Mouse (Mus musculus) neural tube, embryonic 13.5 days (tissue): ENCODE data around the gene Myo9a. TPM values are rescaled to one million over a fixed set of nuclear protein-coding genes. Genes with fewer than 3 reads are reported as not detected.
"Not testable (repeated sequence)": the region's sequence is repeated elsewhere in the genome, so short reads cannot be mapped to it uniquely, and the experiment has no call there.

ENCODE experiments used
- ATAC-seq: fragments of 200-750 bp; cut with Nextera tagmentation; 2 replicates; pipeline ENCODE4 v1.8.0; 2017; ENCODE audit warnings: low read depth, mild to moderate bottlenecking, moderate TSS enrichment, moderate library complexity
- H3K27ac ChIP-seq: fragments of 300-500 bp; sonication (generic); replicated peaks from 2 replicates; pipeline ENCODE4 v1.5.1; 2015; ENCODE audit warnings: moderate library complexity, mild to moderate bottlenecking, inconsistent platforms
- H3K27me3 ChIP-seq: fragments of 300-500 bp; sonication (generic); 2 replicates; pipeline ENCODE4 v1.6.1; 2015; ENCODE audit warnings: mild to moderate bottlenecking, inconsistent platforms
- H3K36me3 ChIP-seq: fragments of 300-500 bp; sonication (generic); 2 replicates; pipeline ENCODE4 v1.6.1; 2015; ENCODE audit warnings: mild to moderate bottlenecking, inconsistent platforms
- H3K4me1 ChIP-seq: fragments of 300-500 bp; sonication (generic); replicated peaks from 2 replicates; pipeline ENCODE4 v1.6.1; 2015; ENCODE audit warnings: inconsistent platforms
- H3K4me2 ChIP-seq: fragments of 300-500 bp; sonication (generic); 2 replicates; pipeline ENCODE4 v1.6.1; 2015; ENCODE audit warnings: inconsistent platforms, mild to moderate bottlenecking, moderate library complexity
- H3K4me3 ChIP-seq: fragments of 300-500 bp; sonication (generic); 2 replicates; pipeline ENCODE4 v1.5.1; 2015; ENCODE audit warnings: mild to moderate bottlenecking, inconsistent platforms
- H3K9ac ChIP-seq: fragments of 300-500 bp; sonication (generic); 2 replicates; pipeline ENCODE4 v1.6.1; 2015; ENCODE audit warnings: moderate library complexity, mild to moderate bottlenecking, inconsistent platforms
- H3K9me3 ChIP-seq: fragments of 300-500 bp; sonication (generic); 2 replicates; pipeline ENCODE4 v1.6.1; 2016; ENCODE audit warnings: inconsistent platforms
- WGBS: fragments of 180-500 bp; shearing (Covaris S2); methylation state at CpG from one replicate; pipeline ENCODE4 v1.1.7; 2015; 5-methylcytosine and 5-hydroxymethylcytosine counted together
- polyA plus RNA-seq: library from polyadenylated mRNA; unstranded; fragments of >200 nt; fragmentation: Nextera tagmentation; extraction: Ambion mirVana; gene quantifications from 2 replicates; pipeline ENCODE4 v1.2.1, GENCODE M21; 2015

Gene Myo9a
- polyA plus RNA-seq, 1 experiment from 2014 or later: 23.4 TPM

DNA sequence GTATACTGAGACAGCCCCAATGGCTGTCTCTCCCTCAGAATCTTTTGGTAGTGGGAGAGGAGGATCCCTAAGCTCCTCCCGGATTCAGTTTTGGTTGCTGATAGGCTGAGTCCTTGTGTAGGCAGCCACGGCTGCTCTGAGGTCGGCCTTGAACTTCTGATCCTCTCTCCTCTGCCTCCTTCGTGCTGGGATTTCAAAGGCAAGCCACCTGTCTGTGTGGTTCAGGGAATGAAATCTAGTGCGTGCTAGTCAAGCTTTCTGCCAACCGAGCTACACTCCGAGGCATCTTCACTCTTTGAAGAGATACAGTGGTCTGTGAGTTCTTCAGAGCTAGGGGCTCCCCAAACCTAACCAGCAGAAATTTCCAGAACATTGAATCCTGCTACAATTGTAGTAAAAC lies 202.9 kb downstream of the Myo9a start:
- 89% methylated on average over 7 of the region's 7 CpGs for WGBS
- H3K4me2 ChIP-seq: no peak overlapping the region

DNA sequence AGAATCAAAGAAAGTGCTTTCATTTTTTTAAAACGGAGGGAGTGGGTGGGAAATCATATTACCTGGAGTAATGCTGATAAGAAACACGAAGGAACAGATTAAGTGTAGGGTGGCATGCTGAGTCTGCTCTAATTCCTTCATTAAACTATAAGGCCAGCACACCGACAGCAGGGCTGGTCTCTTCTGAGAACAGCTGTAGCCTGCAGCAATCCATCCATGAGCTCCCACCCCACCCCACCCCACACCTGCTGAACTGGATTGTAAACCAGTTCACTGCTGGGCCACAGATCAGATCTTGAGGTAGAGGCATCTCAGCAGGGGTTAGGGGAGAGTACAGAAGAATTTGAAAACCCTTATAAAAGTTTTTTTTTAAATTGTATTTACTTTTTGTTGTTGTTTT lies 204.5 kb downstream of the Myo9a start:
- no peak overlapping the region for H3K4me2 ChIP-seq
- no peak for ATAC-seq
- no peak overlapping the region for H3K27ac ChIP-seq
- H3K27me3 ChIP-seq: no peaks in the 10 kb centered on the region
- H3K4me1 ChIP-seq: peaks cover 5% of the 10 kb centered on the region; the same call in 1 of the 2 replicates
- no peak overlapping the region for H3K4me3 ChIP-seq
- no peaks in the 10 kb centered on the region for H3K36me3 ChIP-seq
- no peaks in the 10 kb centered on the region for H3K9me3 ChIP-seq
- no peak overlapping the region for H3K9ac ChIP-seq
- 50% methylated on average over 3 of the region's 3 CpGs for WGBS

More for the DNA sequence above, 202.9 kb downstream of the Myo9a start:
- Histone ChIP-seq H3K9me3 (no peaks in the 10 kb centered on the region), H3K27ac (no peak overlapping the region), H3K27me3 (no peaks in the 10 kb centered on the region), H3K36me3 (no peaks in the 10 kb centered on the region), H3K4me1 (0 out of 2 replicates have a peak, but pooled peaks cover 5% of the 10 kb centered on the region), H3K4me3 (no peak overlapping the region), H3K9ac (no peak overlapping the region)
- no peak for ATAC-seq

DNA sequence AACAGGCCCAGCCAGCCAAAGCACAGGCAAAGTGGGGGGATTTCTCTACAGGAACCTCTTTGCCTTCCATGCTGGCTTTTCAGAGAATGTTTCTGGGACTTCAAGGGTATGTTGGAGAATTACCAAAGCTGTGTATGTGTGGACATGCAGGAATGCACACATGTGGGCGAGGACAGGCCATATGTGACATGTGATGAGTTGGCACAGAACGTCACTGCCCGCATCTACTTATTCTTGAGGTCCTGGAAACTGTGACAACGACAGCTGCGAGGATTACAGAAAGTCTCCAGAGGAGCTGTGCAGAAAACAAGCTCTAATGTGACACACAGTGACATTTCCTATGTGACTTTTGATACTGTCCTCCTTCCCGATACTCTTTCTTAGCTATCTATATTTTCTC lies 205.0 kb downstream of the Myo9a start:
- Histone ChIP-seq H3K27ac (no peak overlapping the region), H3K9me3 (no peaks in the 10 kb centered on the region), H3K4me1 (peaks cover 5% of the 10 kb centered on the region; the same call in 1 of the 2 replicates), H3K27me3 (no peaks in the 10 kb centered on the region), H3K4me3 (no peak overlapping the region), H3K36me3 (no peaks in the 10 kb centered on the region), H3K9ac (no peak overlapping the region), H3K4me2 (no peak overlapping the region)
- 72% methylated on average over 6 of the region's 6 CpGs for WGBS
- ATAC-seq: no peak

DNA sequence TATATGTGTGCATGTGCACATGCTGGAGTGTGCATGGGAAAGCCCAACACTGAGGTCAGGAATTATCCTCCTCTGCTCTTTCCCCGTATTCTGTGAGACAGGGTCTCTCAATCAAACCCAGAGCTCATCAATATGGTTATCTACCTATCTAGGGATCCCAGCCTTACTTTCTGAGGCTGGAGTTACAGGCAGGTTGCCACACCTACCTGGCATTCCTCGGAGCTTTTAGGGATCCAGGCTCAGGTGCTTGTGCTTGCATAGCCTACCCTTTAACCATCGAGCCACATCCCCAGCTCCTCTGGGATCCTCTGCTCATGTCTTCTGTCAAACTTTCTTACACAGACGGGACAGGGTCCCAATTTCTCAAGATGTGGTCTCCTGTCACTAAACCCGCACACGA lies 205.8 kb downstream of the Myo9a start:
- WGBS: 43% methylated on average over 6 of the region's 6 CpGs
- Histone ChIP-seq H3K4me3 (no peak overlapping the region), H3K27ac (no peak overlapping the region), H3K9me3 (no peaks in the 10 kb centered on the region), H3K4me1 (peaks cover 12% of the 10 kb centered on the region), H3K27me3 (no peaks in the 10 kb centered on the region), H3K4me2 (no peak overlapping the region), H3K9ac (no peak overlapping the region; the same call in 1 of the 2 replicates), H3K36me3 (no peaks in the 10 kb centered on the region)
- ATAC-seq: no peak

DNA sequence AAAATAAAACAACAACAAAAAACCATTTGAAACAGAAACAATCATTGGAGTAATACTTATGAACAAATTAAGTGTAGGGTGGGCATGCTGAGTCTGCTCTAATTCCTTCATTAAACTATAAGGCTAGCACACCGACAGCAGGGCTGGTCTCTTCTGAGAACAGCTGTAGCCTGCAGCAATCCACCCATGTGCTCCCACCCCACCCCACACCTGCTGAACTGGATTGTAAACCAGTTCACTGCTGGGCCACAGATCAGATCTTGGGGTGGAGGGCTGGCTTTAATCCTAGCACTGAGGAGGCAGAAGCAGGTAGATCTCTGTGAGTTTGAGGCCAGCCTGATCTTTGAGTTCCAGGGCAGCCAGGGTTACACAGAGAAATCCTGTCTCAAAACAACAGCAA lies 207.4 kb downstream of the Myo9a start:
- H3K4me2 ChIP-seq, H3K9me3 ChIP-seq, H3K36me3 ChIP-seq, H3K27me3 ChIP-seq, H3K9ac ChIP-seq, H3K4me3 ChIP-seq, H3K27ac ChIP-seq, ATAC-seq: not testable (repeated sequence)
- H3K4me1 ChIP-seq: peaks cover 19% of the 10 kb centered on the region
- WGBS: 37% methylated on average over 1 of the region's 1 CpGs

DNA sequence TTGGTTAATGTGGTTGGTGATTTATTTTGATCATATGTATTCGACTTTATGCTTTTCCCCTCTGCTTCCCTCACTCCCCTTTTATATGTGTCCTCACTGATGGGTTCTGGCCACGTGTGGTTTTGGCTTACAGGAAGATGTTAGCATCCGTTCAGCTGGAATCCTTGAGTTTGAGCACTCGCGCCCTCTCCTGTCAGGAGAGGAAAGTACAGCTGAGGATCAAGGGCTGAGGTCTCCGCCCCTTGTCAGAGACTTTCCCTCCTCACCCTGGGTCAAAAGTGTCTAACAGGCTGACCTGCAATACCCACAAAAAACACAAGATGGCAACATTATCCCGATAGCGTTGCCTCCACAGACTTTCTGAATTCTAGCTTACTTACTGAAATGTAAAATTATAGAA lies 208.6 kb downstream of the Myo9a start:
- Histone ChIP-seq H3K9me3 (no peaks in the 10 kb centered on the region), H3K9ac (no peak overlapping the region), H3K4me3 (no peak overlapping the region), H3K27ac (no peak overlapping the region), H3K4me1 (peaks cover 20% of the 10 kb centered on the region), H3K27me3 (no peaks in the 10 kb centered on the region), H3K4me2 (no peak overlapping the region), H3K36me3 (no peaks in the 10 kb centered on the region)
- WGBS: 4% methylated on average over 8 of the region's 8 CpGs
- ATAC-seq: peak; percentile 51; the same call in 1 of the 2 replicates

DNA sequence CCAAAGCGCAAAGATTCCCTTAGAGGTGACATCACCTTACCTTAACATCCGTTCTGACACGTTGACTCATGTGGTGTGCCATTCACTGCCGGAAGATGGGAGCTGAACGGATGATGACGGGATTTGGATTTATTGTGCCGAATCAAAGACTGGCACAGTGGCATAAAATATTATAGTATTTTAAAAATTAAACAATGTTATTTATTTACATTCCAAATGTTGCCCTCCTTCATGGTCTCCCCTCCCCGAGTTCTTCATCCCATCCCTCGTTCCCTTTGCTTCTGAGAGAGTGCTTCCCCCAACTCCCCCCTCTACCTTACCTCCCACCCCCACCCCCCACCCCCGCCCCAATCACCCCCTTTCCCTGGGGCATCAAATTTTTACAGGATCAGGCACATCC lies 209.9 kb downstream of the Myo9a start, which contains the start of gene Nr2e3:
Gene Nr2e3, minus strand, starts transcription at position 101 of the 400 bp plus-strand sequence.
- ATAC-seq: no peak
- Histone ChIP-seq H3K4me2 (no peak within 1 kb of the TSS), H3K4me3 (no peak within 1 kb of the TSS), H3K27me3 (no peaks in the 10 kb centered on the region), H3K9ac (no peak within 1 kb of the TSS), H3K36me3 (no peaks in the 10 kb centered on the region), H3K4me1 (peaks cover 30% of the 10 kb centered on the region), H3K9me3 (no peaks in the 10 kb centered on the region), H3K27ac (no peak within 1 kb of the TSS)
- WGBS: 89% methylated on average over 10 of the region's 10 CpGs

DNA sequence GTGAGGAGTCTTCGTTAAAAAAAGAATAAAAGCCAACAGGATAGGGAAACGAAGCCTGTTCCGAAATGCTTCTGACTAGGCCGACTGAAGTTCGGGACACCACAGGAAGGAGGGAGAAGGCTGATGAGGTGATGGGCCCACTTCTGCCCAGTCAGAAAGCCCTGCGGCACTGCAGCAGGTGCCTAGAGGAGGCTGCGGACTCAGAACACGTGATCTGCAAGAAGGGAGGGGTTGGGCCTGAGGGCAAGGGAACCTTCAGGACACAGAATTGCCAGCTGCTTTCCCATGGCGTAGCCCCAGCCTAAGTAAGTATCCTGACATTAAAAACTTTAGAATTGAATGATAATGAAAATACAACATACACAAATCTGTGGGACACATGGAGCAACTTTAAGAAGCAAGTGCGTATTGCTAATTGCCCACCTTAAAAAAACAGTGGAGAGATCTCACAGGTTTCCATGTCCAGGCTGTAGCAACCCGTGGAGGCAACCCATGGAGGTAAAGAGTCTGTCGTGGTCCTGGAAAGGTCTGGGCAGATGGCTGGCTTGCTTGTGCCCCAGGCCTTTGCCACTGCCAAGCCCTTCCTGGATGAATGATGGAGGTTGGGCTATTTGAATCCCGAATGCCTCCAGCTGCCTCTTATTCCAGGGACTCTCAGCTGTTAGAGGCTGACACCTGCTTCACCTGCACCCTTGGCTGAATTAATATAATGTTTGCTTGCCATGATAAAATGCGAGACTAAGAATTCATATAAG lies 210.7 kb downstream of the Myo9a start:
- H3K4me1 ChIP-seq: peaks cover 31% of the 10 kb centered on the region
- no peaks in the 10 kb centered on the region for H3K36me3 ChIP-seq
- H3K9me3 ChIP-seq: no peaks in the 10 kb centered on the region
- no peak overlapping the region for H3K4me2 ChIP-seq
- no peaks in the 10 kb centered on the region for H3K27me3 ChIP-seq
- no peak overlapping the region for H3K4me3 ChIP-seq
- ATAC-seq: no peak
- no peak overlapping the region for H3K27ac ChIP-seq
- 54% methylated on average over 14 of the region's 14 CpGs for WGBS
- H3K9ac ChIP-seq: no peak overlapping the region

DNA sequence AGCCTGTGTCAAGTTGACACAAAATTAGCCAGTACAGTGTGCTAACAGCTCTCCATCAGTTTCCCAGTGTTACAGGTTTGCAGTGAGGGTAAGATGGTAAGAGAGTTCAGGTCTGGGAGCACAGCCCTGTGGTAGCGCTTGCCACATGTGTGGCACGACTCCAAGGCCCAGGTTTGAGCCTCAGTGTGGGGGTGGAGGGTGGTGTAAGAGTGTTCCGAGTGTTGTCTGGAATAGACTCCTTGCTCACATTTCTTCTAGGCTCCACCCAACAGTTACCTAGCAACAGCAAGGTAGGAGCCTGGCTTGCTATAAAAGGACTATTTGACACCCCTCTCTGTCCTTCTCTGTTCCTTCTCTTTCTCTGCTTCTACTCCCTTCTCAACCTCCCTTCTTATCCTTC lies 213.7 kb downstream of the Myo9a start:
- Histone ChIP-seq H3K9me3 (no peaks in the 10 kb centered on the region), H3K27ac (no peak overlapping the region), H3K9ac (no peak overlapping the region), H3K4me1 (peaks cover 31% of the 10 kb centered on the region), H3K4me3 (no peak overlapping the region), H3K27me3 (no peaks in the 10 kb centered on the region), H3K4me2 (no peak overlapping the region), H3K36me3 (no peaks in the 10 kb centered on the region)
- WGBS: 57% methylated on average over 3 of the region's 3 CpGs
- ATAC-seq: no peak

DNA sequence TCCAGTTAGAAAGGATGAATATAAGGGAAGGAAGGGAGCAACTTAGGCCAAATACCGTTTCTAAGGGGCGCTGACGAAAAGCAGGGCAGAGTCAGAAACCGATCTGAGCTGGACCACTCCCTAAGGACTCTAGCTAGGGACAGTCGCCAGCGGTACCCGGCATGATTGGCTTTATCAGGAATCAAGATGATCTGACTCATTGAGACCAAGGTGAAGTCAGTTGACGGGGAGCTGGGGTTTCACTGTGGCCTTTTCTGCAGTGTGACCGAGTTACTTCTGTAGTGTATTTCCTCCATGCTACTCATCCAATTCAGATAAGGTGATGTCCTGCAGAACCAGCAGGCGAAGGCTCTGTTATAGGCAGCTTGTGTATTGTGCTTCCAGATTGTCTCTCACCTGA lies 214.3 kb downstream of the Myo9a start:
- H3K27ac ChIP-seq: no peak overlapping the region
- H3K4me2 ChIP-seq: no peak overlapping the region
- H3K27me3 ChIP-seq: no peaks in the 10 kb centered on the region
- no peak overlapping the region for H3K4me3 ChIP-seq
- ATAC-seq: no peak
- no peaks in the 10 kb centered on the region for H3K9me3 ChIP-seq
- 86% methylated on average over 10 of the region's 10 CpGs for WGBS
- H3K4me1 ChIP-seq: peaks cover 31% of the 10 kb centered on the region
- no peaks in the 10 kb centered on the region for H3K36me3 ChIP-seq
- no peak overlapping the region for H3K9ac ChIP-seq

DNA sequence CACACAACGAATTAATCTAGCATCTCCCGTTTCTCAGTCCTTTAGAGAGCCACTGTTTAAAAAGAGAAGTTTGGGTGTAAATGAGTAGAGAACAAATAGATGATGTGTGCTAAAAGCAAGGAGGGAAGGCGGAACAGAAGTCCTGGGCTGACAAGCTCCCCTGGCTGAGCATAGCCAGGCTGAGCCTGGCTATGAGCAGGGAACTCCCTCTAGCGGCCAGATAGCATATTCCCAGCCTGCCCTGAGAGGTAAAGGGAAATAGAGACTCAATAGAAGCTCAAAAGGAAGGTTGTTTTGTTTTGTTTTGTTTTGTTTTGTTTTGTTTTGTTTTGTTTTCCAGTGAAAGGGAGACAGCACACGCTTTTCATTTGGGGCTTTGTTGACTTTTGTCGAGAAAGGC lies 218.7 kb downstream of the Myo9a start:
- Histone ChIP-seq H3K36me3 (no peaks in the 10 kb centered on the region), H3K4me3 (no peak overlapping the region), H3K4me2 (no peak overlapping the region), H3K9ac (no peak overlapping the region), H3K4me1 (peaks cover 22% of the 10 kb centered on the region), H3K27me3 (no peaks in the 10 kb centered on the region), H3K9me3 (no peaks in the 10 kb centered on the region), H3K27ac (no peak overlapping the region)
- WGBS: 28% methylated on average over 6 of the region's 6 CpGs
- peak; percentile 80; the same call in 1 of the 2 replicates for ATAC-seq

DNA sequence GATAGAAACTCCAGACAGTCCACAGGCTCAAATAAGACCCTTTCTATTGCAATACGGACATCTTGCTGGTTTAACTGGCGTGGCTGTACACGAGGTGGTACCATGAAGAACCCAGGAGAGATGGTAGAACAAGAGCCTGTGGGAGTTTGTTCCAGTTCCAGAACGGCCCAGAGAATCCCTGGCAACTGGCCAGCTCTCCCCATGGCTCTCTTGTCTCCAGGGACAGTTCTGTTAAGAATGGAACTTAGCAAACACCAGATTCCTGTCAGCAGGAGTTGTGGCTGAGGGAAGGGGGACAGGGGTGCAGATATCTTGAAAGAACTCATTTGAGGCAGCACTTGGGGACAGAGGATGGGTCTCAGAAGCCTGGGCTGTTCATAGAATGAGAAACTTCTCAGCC lies 220.6 kb downstream of the Myo9a start:
- Histone ChIP-seq H3K4me1 (peaks cover 7% of the 10 kb centered on the region; the same call in 1 of the 2 replicates), H3K4me2 (no peak overlapping the region), H3K9ac (no peak overlapping the region), H3K27ac (no peak overlapping the region), H3K36me3 (no peaks in the 10 kb centered on the region), H3K9me3 (no peaks in the 10 kb centered on the region), H3K27me3 (no peaks in the 10 kb centered on the region), H3K4me3 (no peak overlapping the region)
- ATAC-seq: no peak
- WGBS: 72% methylated on average over 4 of the region's 4 CpGs
